In the genomic region with DNA sequence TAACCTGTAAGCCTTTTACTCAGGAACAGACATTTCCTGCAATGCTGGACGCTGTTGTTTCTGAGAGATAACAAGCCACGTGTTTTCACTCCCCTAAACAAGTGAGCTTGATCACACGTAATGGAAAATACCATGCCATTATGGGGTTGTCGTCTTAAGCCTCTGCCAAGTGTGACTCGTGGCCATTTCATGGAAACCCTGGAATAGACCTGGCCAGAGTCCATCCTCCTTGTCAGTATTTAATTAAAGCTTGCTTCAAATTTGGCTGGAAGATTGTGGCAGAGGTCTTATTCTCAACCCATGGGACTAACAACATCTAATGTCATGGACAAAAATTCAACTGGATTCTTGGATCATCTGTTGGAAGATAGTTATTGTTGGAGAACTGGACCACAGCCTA, we compare ENCODE assay signal across 9 mouse cellular contexts. TPM values are rescaled to one million over a fixed set of nuclear protein-coding genes. Genes with fewer than 3 reads are reported as not detected.
DNase-seq lines count a peak whose midpoint lies in the region; ATAC-seq and TF ChIP-seq lines count a peak whose summit lies in the region.
"Had no signal": no experiment of that assay in that cellular context is flagged by ENCODE, and none has a peak within 500 bp of the region (broad histone marks: within the 10 kb centered on the region; RNA-seq: fewer than 3 reads in every experiment).

No protein-coding gene starts in this region.

- H3K4me3 ChIP-seq in gastrocnemius, adult 2 months, result no peak overlapping the region
- no peak overlapping the region for H3K4me3 ChIP-seq in heart, embryonic 16.5 days (ENCODE audit: low read length)
- H3K4me3 ChIP-seq in intestine, embryonic 15.5 days (replicated peaks), result no peak overlapping the region
- H3K4me3 ChIP-seq: forebrain, embryonic 10.5 days had no signal

- no peaks in the 10 kb centered on the region for H3K9me3 ChIP-seq in heart, embryonic 16.5 days (replicated peaks; ENCODE audit: control insufficient read depth, low read length)
- no peaks in the 10 kb centered on the region for H3K9me3 ChIP-seq in intestine, embryonic 15.5 days
- H3K9me3 ChIP-seq: forebrain, embryonic 10.5 days had no signal

- H3K9ac ChIP-seq in heart, embryonic 16.5 days (ENCODE audit: low read length), result no peak overlapping the region
- no peak overlapping the region for H3K9ac ChIP-seq in intestine, embryonic 15.5 days

- peak overlapping the region; percentile 42; the same call in 1 of the 2 replicates for H3K4me2 ChIP-seq in heart, embryonic 16.5 days (ENCODE audit: low read depth, low read length)
- H3K4me2 ChIP-seq in intestine, embryonic 15.5 days (replicated peaks), result no peak overlapping the region

- H3K4me1 ChIP-seq in heart, embryonic 16.5 days (ENCODE audit: control insufficient read depth, insufficient read depth, low read length), result peaks cover 27% of the 10 kb centered on the region
- peaks cover 12% of the 10 kb centered on the region for H3K4me1 ChIP-seq in intestine, embryonic 15.5 days (replicated peaks)
- H3K4me1 ChIP-seq: forebrain, embryonic 10.5 days had no signal

- H3K27me3 ChIP-seq in heart, embryonic 16.5 days (ENCODE audit: control insufficient read depth, insufficient read depth, low read length), result no peaks in the 10 kb centered on the region
- H3K27me3 ChIP-seq in intestine, embryonic 15.5 days (replicated peaks), result no peaks in the 10 kb centered on the region

- DNase-seq in gastrocnemius, adult 2 months, result peak; percentile 47
- no peak for DNase-seq in gastrocnemius, postnatal 4 days (ENCODE audit: low spot score in 2 of 2)
- peak; percentile 12 for DNase-seq in lung, postnatal 14 days
- DNase-seq in lung, postnatal 36 days, result no peak
- peak; percentile 52 for DNase-seq in skeletal muscle tissue, adult 2 months (ENCODE audit: low read depth, low spot score)
- DNase-seq in T-cell, adult 2 months (ENCODE audit: low spot score), result no peak

- WGBS in heart, embryonic 16.5 days, result 12% methylated on average over 5 of the region's 5 CpGs
- WGBS in intestine, embryonic 15.5 days, result 53% methylated on average over 5 of the region's 5 CpGs

- peak; percentile 80 for ATAC-seq in heart, embryonic 16.5 days (replicated peaks; ENCODE audit: extremely low read depth, insufficient read depth, low FRiP score)
- no peak for ATAC-seq in intestine, embryonic 15.5 days

- no peaks in the 10 kb centered on the region for H3K36me3 ChIP-seq in heart, embryonic 16.5 days (ENCODE audit: control insufficient read depth, insufficient read depth)
- H3K36me3 ChIP-seq in intestine, embryonic 15.5 days, result no peaks in the 10 kb centered on the region
- H3K36me3 ChIP-seq: forebrain, embryonic 10.5 days had no signal

- intact Hi-C loops in gastrocnemius, adult 2 months (cut with DNase I), result loop anchor here (1.0 to 10.0 kb wide), 2 partner anchors 39 to 189 kb away; partner anchors contain the start of gene Nob1

- no peak for TF ChIP-seq CTCF in gastrocnemius, adult 2 months (IDR thresholded peaks at IDR 0.05)

- peak overlapping the region; percentile 63 for H3K27ac ChIP-seq in gastrocnemius, adult 2 months
- H3K27ac ChIP-seq in heart, embryonic 16.5 days (ENCODE audit: low read length), result peak overlapping the region; percentile 78
- H3K27ac ChIP-seq in intestine, embryonic 15.5 days, result no peak overlapping the region
- H3K27ac ChIP-seq: forebrain, embryonic 10.5 days had no signal

RNA-seq across cellular contexts. Expression of gene Nqo1, which starts 16.8 kb away (rescaled TPM):
- total RNA-seq in gastrocnemius, adult 2 months (2021), result 10 to 100 TPM; 25.5 to 30.5 TPM
- total RNA-seq in gastrocnemius, postnatal 4 days (2021), result 1 to 10 TPM; 2.6 to 2.9 TPM
- 19.3 and 31.6 TPM in 2 replicates for polyA plus RNA-seq in heart, embryonic 16.5 days (2015; fragmentation: Nextera tagmentation; extraction: Ambion mirVana)
- polyA plus RNA-seq in intestine, embryonic 15.5 days (2015; fragmentation: Nextera tagmentation; extraction: Ambion mirVana), result 14.4 and 18.2 TPM in 2 replicates

RNA-seq across cellular contexts. Expression of gene Nob1, which starts 38.7 kb away (rescaled TPM):
- total RNA-seq in gastrocnemius, adult 2 months (2021), result 10 to 100 TPM; 25.5 to 26.1 TPM
- 10 to 100 TPM; 25.8 to 30.0 TPM for total RNA-seq in gastrocnemius, postnatal 4 days (2021)
- 55.1 and 55.5 TPM in 2 replicates for polyA plus RNA-seq in heart, embryonic 16.5 days (2015; fragmentation: Nextera tagmentation; extraction: Ambion mirVana)
- polyA plus RNA-seq in intestine, embryonic 15.5 days (2015; fragmentation: Nextera tagmentation; extraction: Ambion mirVana), result 74.4 and 74.8 TPM in 2 replicates

RNA-seq across cellular contexts. Expression of gene Wwp2, which starts 50.0 kb away (rescaled TPM):
- 10 to 100 TPM; 15.0 to 16.9 TPM for total RNA-seq in gastrocnemius, adult 2 months (2021)
- 10 to 100 TPM; 26.0 to 28.6 TPM for total RNA-seq in gastrocnemius, postnatal 4 days (2021)
- 30.3 and 31.4 TPM in 2 replicates for polyA plus RNA-seq in heart, embryonic 16.5 days (2015; fragmentation: Nextera tagmentation; extraction: Ambion mirVana)
- 37.0 and 39.2 TPM in 2 replicates for polyA plus RNA-seq in intestine, embryonic 15.5 days (2015; fragmentation: Nextera tagmentation; extraction: Ambion mirVana)

Comparison
In these comparisons a context has a peak if more than half of its experiments do, and no peak if none do; other contexts are left out.
1. DNase-seq: peak in gastrocnemius, adult 2 months (single experiment), lung, postnatal 14 days (single experiment) and skeletal muscle tissue, adult 2 months (single experiment); none in gastrocnemius, postnatal 4 days (0 of 2), lung, postnatal 36 days (single experiment) and T-cell, adult 2 months (single experiment).
2. RNA of gene Nqo1, which starts 16.8 kb away (total RNA-seq): 25.5 to 30.5 TPM in gastrocnemius, adult 2 months; 2.6 to 2.9 TPM in gastrocnemius, postnatal 4 days; every median in the first group is over 4 times any median in the second.